Mouse (Mus musculus): Measurements from ENCODE around the gene Dgkh.
"Not testable (repeated sequence)": the region's sequence is repeated elsewhere in the genome, so short reads cannot be mapped to it uniquely, and the experiment has no call there.

Dgkh gene

GRCm38 (mm10) chr14:78732617-78733312, at the start of gene Dgkh:
Gene Dgkh (minus strand): TSS chr14:78732776.
- DNase-seq (ENCODE audit: low spot score) = peak; percentile 86

- no peak for DNase-seq (ENCODE audit: low spot score)
These were observed 44.6 kb upstream of the Dgkh start for GRCm38 (mm10) chr14:78777215-78777614.

GRCm38 (mm10) chr14:78776659-78777058, 44.1 kb upstream of the Dgkh start:
- peak; percentile 10 for DNase-seq (ENCODE audit: low spot score)

- DNase-seq (ENCODE audit: low spot score) = no peak
These were observed 43.1 kb upstream of the Dgkh start for GRCm38 (mm10) chr14:78775699-78776098.

- no peak for DNase-seq (ENCODE audit: low spot score)
These were observed 42.6 kb upstream of the Dgkh start for GRCm38 (mm10) chr14:78775226-78775625.

GRCm38 (mm10) chr14:78770457-78770856, 37.9 kb upstream of the Dgkh start:
- DNase-seq (ENCODE audit: low spot score) = no peak

- no peak for DNase-seq (ENCODE audit: low spot score)
These were observed 28.5 kb upstream of the Dgkh start for GRCm38 (mm10) chr14:78761064-78761463.

- DNase-seq (ENCODE audit: low spot score) = peak; percentile 29
These were observed 26.9 kb upstream of the Dgkh start for GRCm38 (mm10) chr14:78759491-78759890.

GRCm38 (mm10) chr14:78755316-78755715, 22.7 kb upstream of the Dgkh start:
- DNase-seq (ENCODE audit: low spot score) = no peak

- DNase-seq (ENCODE audit: low spot score) = no peak
These were observed 16.1 kb upstream of the Dgkh start for GRCm38 (mm10) chr14:78748692-78749091.

- DNase-seq (ENCODE audit: low spot score) = no peak
These were observed 15.5 kb upstream of the Dgkh start for GRCm38 (mm10) chr14:78747969-78748651.

- DNase-seq (ENCODE audit: low spot score) = no peak
These were observed 14.9 kb upstream of the Dgkh start for GRCm38 (mm10) chr14:78747454-78747853.

GRCm38 (mm10) chr14:78734605-78735004, 2.0 kb upstream of the Dgkh start:
- DNase-seq (ENCODE audit: low spot score) = no peak

GRCm38 (mm10) chr14:78734203-78734602, 1.6 kb upstream of the Dgkh start:
- not testable (repeated sequence) for DNase-seq (ENCODE audit: low spot score)

GRCm38 (mm10) chr14:78733366-78734076, 945 bp upstream of the Dgkh start:
- DNase-seq (ENCODE audit: low spot score) = peak; percentile 36

GRCm38 (mm10) chr14:78731852-78732616, 542 bp downstream of the Dgkh start:
- DNase-seq (ENCODE audit: low spot score) = peak; percentile 50

- DNase-seq (ENCODE audit: low spot score) = peak; percentile 52
These were observed 1.3 kb downstream of the Dgkh start for GRCm38 (mm10) chr14:78731240-78731639.

- DNase-seq (ENCODE audit: low spot score) = no peak
These were observed 6.6 kb downstream of the Dgkh start for GRCm38 (mm10) chr14:78725976-78726375.

GRCm38 (mm10) chr14:78725307-78725956, 7.1 kb downstream of the Dgkh start:
- DNase-seq (ENCODE audit: low spot score) = peak; percentile 50

GRCm38 (mm10) chr14:78724414-78725306, 7.9 kb downstream of the Dgkh start:
- peak; percentile 73 for DNase-seq (ENCODE audit: low spot score)

GRCm38 (mm10) chr14:78723655-78724054, 8.9 kb downstream of the Dgkh start:
- not testable (repeated sequence) for DNase-seq (ENCODE audit: low spot score)

Data from embryo, embryonic 10.5 days (tissue).